Mouse (Mus musculus) limb, embryonic 13.5 days (tissue): Measurements from ENCODE around the gene Folr1. TPM values are rescaled to one million over a fixed set of nuclear protein-coding genes. Genes with fewer than 3 reads are reported as not detected.

Experiments
- ATAC-seq: fragments of 200-750 bp; cut with Nextera tagmentation; 2 replicates; pipeline ENCODE4 v1.8.0; 2017; ENCODE audit warnings: low read depth, moderate number of reproducible peaks, moderate TSS enrichment; ENCODE audit not compliant: low FRiP score
- H3K27ac ChIP-seq: fragments of 300-500 bp; sonication (generic); 2 replicates; pipeline ENCODE4 v1.5.1; 2015; ENCODE audit warnings: inconsistent platforms, mild to moderate bottlenecking, moderate library complexity
- H3K27me3 ChIP-seq: fragments of 300-500 bp; sonication (generic); 2 replicates; pipeline ENCODE4 v1.6.1; 2015; ENCODE audit warnings: mild to moderate bottlenecking, inconsistent platforms
- H3K36me3 ChIP-seq: fragments of 300-500 bp; sonication (generic); 2 replicates; pipeline ENCODE4 v1.6.1; 2015; ENCODE audit warnings: inconsistent platforms, mild to moderate bottlenecking, moderate library complexity
- H3K4me1 ChIP-seq: fragments of 300-500 bp; sonication (generic); 2 replicates; pipeline ENCODE4 v1.6.1; 2015; ENCODE audit warnings: inconsistent platforms
- H3K4me2 ChIP-seq: fragments of 300-500 bp; sonication (generic); replicated peaks from 2 replicates; pipeline ENCODE4 v1.6.1; 2015; ENCODE audit warnings: inconsistent platforms, mild to moderate bottlenecking, moderate library complexity
- H3K4me3 ChIP-seq: fragments of 300-500 bp; sonication (generic); 2 replicates; pipeline ENCODE4 v1.5.1; 2015; ENCODE audit warnings: moderate library complexity, mild to moderate bottlenecking, inconsistent platforms
- H3K9ac ChIP-seq: fragments of 300-500 bp; sonication (generic); 2 replicates; pipeline ENCODE4 v1.6.1; 2015; ENCODE audit warnings: mild to moderate bottlenecking, inconsistent platforms
- H3K9me3 ChIP-seq: fragments of 300-500 bp; sonication (generic); 2 replicates; pipeline ENCODE4 v1.6.1; 2016; ENCODE audit warnings: inconsistent platforms
- WGBS: fragments of 180-500 bp; shearing (Covaris S2); methylation state at CpG from one replicate; pipeline ENCODE4 v1.1.7; 2015; 5-methylcytosine and 5-hydroxymethylcytosine counted together
- polyA plus RNA-seq: library from polyadenylated mRNA; unstranded; fragments of >200 nt; fragmentation: Nextera tagmentation; extraction: Ambion mirVana; gene quantifications from 2 replicates; pipeline ENCODE4 v1.2.1, GENCODE M21; 2015

Gene Folr1
- polyA plus RNA-seq, 1 experiment from 2014 or later: 0.64 TPM

DNA sequence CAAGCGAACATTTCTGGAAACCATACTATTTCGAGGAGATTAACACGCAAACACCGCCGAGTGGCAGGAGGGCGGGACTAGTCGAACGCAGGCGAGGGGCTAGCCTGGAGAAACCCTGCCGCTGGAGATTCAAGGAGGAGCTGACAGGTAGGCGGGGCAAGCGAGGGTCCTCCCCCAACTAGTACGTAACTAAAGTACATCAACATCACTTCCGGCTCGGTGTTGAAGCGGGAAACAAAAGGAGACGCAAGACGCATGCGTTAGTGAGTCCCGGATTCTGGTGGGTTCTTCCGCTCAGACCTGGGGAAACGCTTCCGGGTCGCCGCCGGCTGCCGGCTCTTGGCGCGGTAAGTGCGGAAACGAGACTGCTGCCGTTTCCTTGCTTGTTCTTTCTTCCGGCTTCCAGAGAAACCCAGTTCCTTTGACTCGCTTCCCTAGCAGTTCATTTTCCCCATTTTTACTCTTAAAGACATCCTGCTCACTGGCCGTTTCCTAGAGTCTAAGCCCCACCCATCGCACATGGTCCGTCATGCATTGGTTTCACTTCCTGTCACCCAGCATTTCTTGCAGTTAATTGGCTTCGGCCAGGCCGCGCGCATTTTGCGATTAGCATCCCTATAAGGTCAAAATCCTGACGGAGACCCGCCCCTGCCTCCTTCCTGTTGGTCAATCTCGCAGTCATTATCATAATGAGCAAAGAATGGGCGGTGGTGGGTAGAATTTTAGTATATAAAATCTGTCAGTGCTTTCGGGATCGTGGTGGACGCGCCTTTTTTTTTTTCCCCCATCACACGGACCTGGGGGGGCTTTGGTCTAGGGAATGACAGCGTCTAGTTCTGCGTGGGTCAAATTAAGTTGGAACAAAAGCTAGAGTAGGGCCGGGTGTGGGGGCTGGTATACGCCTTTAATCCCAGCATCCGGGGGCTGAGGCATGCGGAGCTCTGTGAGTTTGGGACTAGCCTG lies 25.8 kb upstream of the Folr1 start:
- H3K27me3 ChIP-seq: no peaks in the 10 kb centered on the region
- peak overlapping the region; percentile 56 for H3K4me3 ChIP-seq
- under 1% methylated on average over 57 of the region's 57 CpGs for WGBS
- peak; percentile 98 for ATAC-seq
- peaks cover 5% of the 10 kb centered on the region; the same call in 1 of the 2 replicates for H3K4me1 ChIP-seq
- no peaks in the 10 kb centered on the region for H3K9me3 ChIP-seq
- H3K4me2 ChIP-seq: peak overlapping the region; percentile 63
- H3K36me3 ChIP-seq: peaks cover 10% of the 10 kb centered on the region; the same call in 1 of the 2 replicates
- peak overlapping the region; percentile 93 for H3K27ac ChIP-seq
- H3K9ac ChIP-seq: peak overlapping the region; percentile 58

DNA sequence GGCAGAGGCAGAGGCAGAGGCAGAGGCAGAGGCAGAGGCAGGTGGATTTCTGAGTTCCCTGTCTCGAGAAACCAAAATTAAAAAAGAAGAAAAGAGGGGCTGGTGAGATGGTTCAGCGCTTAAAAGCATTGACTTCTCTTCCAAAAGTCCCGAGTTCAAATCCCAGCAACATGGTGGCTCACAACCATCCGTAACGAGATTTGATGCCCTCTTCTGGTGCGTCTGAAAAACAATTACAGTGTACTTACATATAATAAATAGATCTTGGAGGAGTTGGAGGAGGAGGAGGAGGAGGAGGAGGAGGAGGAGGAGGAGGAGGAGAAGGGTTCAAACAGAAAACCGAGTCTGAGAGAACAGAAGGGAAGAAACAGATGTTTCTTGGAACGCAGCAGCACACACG lies 25.1 kb upstream of the Folr1 start:
- WGBS: 33% methylated on average over 9 of the region's 9 CpGs
- H3K27ac ChIP-seq: peak overlapping the region; percentile 44; the same call in 1 of the 2 replicates

DNA sequence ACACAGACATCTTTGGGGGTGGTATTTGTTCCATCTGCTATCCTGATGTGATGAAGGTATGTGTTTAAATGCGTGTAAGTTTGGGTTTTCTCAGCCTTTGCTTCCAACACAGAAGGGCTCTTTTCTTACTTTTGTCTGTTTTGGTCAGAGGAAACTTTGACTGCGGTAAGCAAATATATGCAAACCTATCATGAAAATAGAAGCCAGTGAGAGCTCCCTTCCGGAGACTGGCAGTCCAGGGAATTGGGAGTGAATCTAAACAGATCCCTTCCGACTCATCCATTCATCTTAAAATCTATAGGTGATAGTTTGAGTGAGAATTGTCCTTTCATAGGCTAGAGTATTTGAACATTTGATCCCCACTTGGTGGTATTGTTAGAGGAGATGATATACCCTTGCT lies 17.9 kb upstream of the Folr1 start:
- Histone ChIP-seq H3K4me1 (no peaks in the 10 kb centered on the region), H3K9ac (no peak overlapping the region), H3K4me2 (no peak overlapping the region), H3K9me3 (no peaks in the 10 kb centered on the region), H3K27me3 (no peaks in the 10 kb centered on the region), H3K27ac (no peak overlapping the region), H3K36me3 (no peaks in the 10 kb centered on the region), H3K4me3 (no peak overlapping the region)
- 88% methylated on average over 4 of the region's 4 CpGs for WGBS
- ATAC-seq: no peak

More for the DNA sequence above, 25.1 kb upstream of the Folr1 start:
- Histone ChIP-seq H3K4me3 (peak overlapping the region; percentile 56), H3K4me1 (peaks cover 5% of the 10 kb centered on the region; the same call in 1 of the 2 replicates), H3K4me2 (peak overlapping the region; percentile 63), H3K27me3 (no peaks in the 10 kb centered on the region), H3K9me3 (no peaks in the 10 kb centered on the region), H3K9ac (peak overlapping the region; percentile 58; the same call in 1 of the 2 replicates), H3K36me3 (peaks cover 5% of the 10 kb centered on the region; the same call in 1 of the 2 replicates)
- ATAC-seq: no peak

DNA sequence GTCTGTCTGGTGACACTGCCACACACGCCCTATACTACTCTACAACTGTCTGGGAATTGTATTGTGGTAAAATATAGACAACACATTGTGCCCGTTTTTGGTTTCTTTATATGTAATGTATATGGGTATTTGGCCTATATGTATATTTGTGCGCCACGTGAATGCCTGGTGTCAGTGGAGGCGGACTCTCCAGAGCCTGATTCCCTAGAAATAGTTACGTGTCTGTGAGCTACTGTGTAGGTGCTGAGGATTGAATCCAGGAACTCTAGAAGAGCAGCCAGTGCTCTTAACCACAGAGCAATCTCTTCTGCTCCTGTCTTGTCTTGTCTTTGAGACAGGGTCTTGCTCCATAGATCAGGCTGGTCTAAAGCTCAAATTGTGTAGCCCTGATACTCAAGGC lies 15.7 kb upstream of the Folr1 start:
- Histone ChIP-seq H3K4me2 (no peak overlapping the region), H3K27me3 (no peaks in the 10 kb centered on the region), H3K4me3 (no peak overlapping the region), H3K36me3 (no peaks in the 10 kb centered on the region), H3K9me3 (no peaks in the 10 kb centered on the region), H3K27ac (no peak overlapping the region), H3K4me1 (no peaks in the 10 kb centered on the region), H3K9ac (no peak overlapping the region)
- ATAC-seq: no peak
- 85% methylated on average over 6 of the region's 6 CpGs for WGBS

DNA sequence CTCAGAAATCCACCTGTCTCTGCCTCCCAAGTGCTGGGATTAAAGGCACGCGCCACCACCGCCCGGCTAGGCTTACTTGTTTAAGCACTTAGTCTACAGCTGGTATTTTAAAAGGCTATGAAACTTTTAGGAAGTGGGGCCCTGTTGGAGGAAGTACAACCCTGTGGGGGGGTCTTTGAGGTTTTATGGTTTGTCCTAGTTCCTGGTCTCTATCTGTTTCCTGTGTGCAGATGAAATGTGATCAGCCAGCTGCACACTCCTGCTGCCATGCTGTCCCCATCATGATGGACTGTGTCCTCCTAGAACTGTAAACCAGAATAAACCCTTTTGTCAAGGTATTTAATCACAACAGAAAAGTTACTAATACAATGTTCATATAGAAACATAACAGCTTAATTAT lies 13.6 kb upstream of the Folr1 start:
- no peaks in the 10 kb centered on the region for H3K36me3 ChIP-seq
- WGBS: 89% methylated on average over 4 of the region's 4 CpGs
- no peaks in the 10 kb centered on the region for H3K27me3 ChIP-seq
- no peak overlapping the region for H3K4me3 ChIP-seq
- no peak overlapping the region for H3K9ac ChIP-seq
- no peak overlapping the region for H3K4me2 ChIP-seq
- ATAC-seq: no peak
- H3K27ac ChIP-seq: no peak overlapping the region
- H3K9me3 ChIP-seq: no peaks in the 10 kb centered on the region
- no peaks in the 10 kb centered on the region for H3K4me1 ChIP-seq

DNA sequence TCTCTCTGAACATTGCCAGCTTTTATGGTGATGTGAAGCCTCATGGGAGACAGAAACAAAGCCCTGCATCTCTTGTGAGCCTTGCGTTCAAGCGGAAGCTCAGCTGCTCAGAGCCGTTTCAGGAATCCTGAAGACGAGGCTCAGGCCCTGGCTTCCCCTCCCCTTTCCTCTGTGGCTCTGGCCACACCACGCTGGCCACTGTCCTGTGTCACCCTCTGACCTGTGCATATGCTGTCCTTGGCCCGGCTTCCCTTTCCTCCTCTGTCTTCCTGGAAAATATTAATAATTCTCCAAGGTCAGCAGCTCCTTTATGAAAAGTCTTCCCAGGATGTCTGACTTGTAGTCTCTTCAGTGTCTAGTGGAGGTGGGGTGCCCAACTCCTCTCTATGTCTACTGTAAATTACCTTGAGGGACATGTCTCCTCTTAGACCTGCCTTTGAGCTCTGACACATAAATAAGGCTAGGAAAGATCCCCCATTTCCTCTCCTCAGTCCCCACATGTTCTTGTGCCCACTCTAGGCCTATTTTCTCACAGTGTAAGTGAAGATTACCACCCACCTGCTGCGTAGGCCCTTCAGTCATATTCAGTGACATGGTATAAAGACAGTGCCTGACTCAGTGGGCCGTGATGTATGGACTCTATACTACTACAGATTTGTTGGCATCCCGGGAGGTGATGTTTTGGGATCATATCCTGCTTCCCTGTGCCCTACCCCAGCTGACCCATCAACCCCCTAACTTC lies 12.0 kb upstream of the Folr1 start:
- Histone ChIP-seq H3K9me3 (no peaks in the 10 kb centered on the region), H3K4me1 (no peaks in the 10 kb centered on the region), H3K27me3 (no peaks in the 10 kb centered on the region), H3K4me3 (no peak overlapping the region), H3K4me2 (no peak overlapping the region), H3K36me3 (no peaks in the 10 kb centered on the region), H3K9ac (no peak overlapping the region), H3K27ac (no peak overlapping the region)
- WGBS: 67% methylated on average over 9 of the region's 9 CpGs
- ATAC-seq: no peak

DNA sequence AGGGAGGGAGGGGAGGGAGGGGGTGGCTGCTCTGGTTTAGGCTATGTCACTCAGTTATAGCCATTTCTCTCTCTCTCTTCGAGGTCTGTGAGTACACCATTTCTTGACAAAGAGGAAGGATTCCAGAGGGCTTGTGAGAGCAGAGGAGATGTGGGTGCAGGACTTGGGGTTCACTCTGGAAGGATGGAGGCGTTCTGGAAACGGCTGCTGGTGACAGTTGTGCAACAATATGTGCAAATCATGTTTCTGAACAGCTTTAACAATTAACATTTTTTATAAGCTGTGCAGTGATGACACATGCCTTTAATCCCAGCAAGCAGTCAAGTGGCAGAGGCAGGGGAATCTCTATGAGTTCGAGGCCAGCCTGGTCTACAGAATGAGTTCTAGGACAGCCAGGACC lies 10.3 kb upstream of the Folr1 start:
- Histone ChIP-seq H3K27me3 (no peaks in the 10 kb centered on the region), H3K9me3 (no peaks in the 10 kb centered on the region), H3K4me3 (no peak overlapping the region), H3K27ac (no peak overlapping the region), H3K36me3 (no peaks in the 10 kb centered on the region), H3K4me1 (no peaks in the 10 kb centered on the region), H3K4me2 (no peak overlapping the region), H3K9ac (no peak overlapping the region)
- 81% methylated on average over 4 of the region's 4 CpGs for WGBS
- ATAC-seq: no peak

DNA sequence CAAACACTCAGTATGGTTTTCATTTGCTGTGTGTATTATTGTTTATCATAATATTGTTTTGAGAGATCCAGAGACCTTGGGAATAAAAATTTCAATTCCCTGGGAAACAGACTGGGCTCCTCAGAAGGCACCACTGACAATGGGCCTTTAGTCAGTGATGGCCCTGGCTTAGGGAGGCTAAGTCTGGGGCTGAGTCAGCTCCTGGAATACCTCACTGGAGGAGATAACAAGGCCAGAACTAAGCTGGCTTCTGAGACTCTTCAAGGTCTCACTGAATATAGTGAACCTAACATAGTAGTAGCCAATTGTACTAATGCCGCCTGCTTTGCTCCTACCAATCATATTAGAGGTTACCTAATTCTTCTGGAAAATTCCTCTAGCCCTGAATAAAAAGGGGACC lies 5.4 kb upstream of the Folr1 start:
- Histone ChIP-seq H3K4me2 (no peak overlapping the region), H3K27me3 (no peaks in the 10 kb centered on the region), H3K9me3 (no peaks in the 10 kb centered on the region), H3K27ac (no peak overlapping the region), H3K36me3 (no peaks in the 10 kb centered on the region), H3K4me3 (no peak overlapping the region), H3K9ac (no peak overlapping the region), H3K4me1 (no peaks in the 10 kb centered on the region)
- ATAC-seq: no peak
- WGBS: 76% methylated on average over 1 of the region's 1 CpGs

DNA sequence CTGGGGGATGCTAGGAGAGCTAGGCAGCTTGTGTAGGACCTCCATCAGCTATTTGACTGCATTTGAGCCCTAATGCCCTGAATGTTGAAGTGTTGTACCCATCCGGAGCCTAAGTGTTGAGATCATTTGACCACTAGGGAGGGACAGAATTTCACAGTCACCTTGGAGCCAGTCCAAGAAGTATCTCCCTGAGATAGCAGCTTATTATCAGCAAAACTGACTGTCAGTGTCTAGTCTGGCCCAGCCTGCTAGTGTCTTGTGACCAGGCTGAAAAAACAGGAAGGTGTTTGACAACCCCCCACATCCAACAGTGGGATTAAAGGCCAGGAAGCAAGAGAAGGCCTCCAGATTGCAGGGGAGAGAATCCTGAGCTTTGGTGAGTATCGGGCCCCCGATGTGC lies 708 bp upstream of the Folr1 start:
- Histone ChIP-seq H3K9me3 (no peaks in the 10 kb centered on the region), H3K36me3 (no peaks in the 10 kb centered on the region), H3K4me1 (no peaks in the 10 kb centered on the region), H3K27me3 (no peaks in the 10 kb centered on the region), H3K27ac (no peak overlapping the region), H3K4me2 (no peak overlapping the region), H3K9ac (no peak overlapping the region), H3K4me3 (no peak overlapping the region)
- 91% methylated on average over 3 of the region's 3 CpGs for WGBS
- no peak for ATAC-seq

DNA sequence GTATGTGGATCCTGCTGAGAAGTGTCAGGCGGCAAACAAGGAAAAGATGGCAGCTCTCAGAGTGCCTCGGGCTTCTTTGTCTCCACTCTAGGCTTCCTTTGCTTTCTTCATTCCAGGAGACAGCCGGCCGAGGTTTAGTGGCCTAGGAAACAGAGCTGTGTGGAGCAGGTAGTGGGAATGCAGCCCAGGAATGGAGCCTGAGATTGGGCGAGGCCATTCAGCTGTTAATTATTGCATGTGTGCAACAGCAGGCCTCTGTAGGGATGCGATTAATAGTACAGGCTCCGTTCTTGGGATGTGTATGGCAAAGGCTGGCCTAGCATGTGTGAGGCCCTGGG lies 1.5 kb downstream of the Folr1 start:
- no peaks in the 10 kb centered on the region for H3K4me1 ChIP-seq
- H3K27ac ChIP-seq: no peak overlapping the region
- WGBS: 67% methylated on average over 7 of the region's 7 CpGs
- H3K9ac ChIP-seq: no peak overlapping the region
- H3K9me3 ChIP-seq: no peaks in the 10 kb centered on the region
- no peak overlapping the region for H3K4me2 ChIP-seq
- H3K27me3 ChIP-seq: no peaks in the 10 kb centered on the region
- H3K36me3 ChIP-seq: no peaks in the 10 kb centered on the region
- no peak overlapping the region for H3K4me3 ChIP-seq
- no peak for ATAC-seq

DNA sequence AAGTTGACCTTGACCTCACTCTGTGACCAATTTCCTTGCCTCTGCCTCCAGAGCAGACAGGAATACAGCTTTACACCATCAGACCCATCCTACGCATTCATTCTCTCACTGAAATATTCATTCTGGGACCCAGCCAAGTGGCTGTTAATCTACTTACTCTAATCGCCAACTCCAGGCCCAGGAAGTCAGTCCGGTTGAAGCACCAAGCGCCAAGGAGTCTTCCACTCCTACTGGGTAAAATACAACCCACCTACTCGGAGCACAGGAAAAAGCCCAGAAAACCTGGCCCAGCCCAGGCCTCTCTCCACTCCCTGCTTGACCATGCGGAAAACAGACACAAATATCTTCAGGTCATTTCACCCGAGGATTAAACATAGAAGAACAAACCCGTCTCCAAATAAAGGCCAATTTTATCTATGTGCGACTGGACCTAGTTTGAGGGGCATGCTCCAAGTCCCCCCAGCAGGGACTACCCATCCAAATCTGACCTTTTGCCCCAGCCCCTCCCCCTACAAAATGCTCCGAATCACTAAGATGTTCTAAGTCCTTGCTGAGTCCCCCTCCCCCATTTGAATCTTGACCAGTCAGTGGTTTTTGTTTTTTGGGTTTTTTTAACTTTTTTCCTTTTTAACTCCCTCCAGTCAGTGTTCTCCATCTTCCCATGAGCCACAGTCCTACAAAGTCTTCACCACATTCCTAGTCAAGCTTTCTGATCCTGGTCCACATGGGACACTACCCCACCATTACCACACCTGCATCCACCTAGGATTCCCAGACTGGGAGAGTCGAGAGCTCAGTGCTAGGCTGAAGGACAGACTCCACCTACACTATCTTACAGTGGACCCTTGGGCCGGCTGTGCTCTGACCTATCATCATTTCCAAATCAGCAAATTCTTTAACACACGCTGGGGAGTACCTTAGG lies 2.1 kb downstream of the Folr1 start:
- no peak overlapping the region for H3K4me2 ChIP-seq
- H3K9ac ChIP-seq: no peak overlapping the region
- no peaks in the 10 kb centered on the region for H3K27me3 ChIP-seq
- no peaks in the 10 kb centered on the region for H3K4me1 ChIP-seq
- no peak overlapping the region for H3K27ac ChIP-seq
- H3K4me3 ChIP-seq: no peak overlapping the region
- no peaks in the 10 kb centered on the region for H3K36me3 ChIP-seq
- 80% methylated on average over 13 of the region's 13 CpGs for WGBS
- no peak for ATAC-seq
- no peaks in the 10 kb centered on the region for H3K9me3 ChIP-seq
